Mouse (Mus musculus) layer of hippocampus, postnatal 36 days (tissue): ENCODE results near the gene Cpsf7. TPM values are rescaled to one million over a fixed set of nuclear protein-coding genes. Genes with fewer than 3 reads are reported as not detected.

Experiments
- DNase-seq, 2 experiments: peaks; one replicate each; pipeline ENCODE4 v3.0.0; 2022
- total RNA-seq, 2 experiments: library from RNA; stranded (reverse); gene quantifications; 2 replicates each; pipeline ENCODE4 v1.2.3; 2021

Gene Cpsf7
- total RNA-seq, 2 experiments from 2014 or later, result 75.7 to 81.6 TPM

GRCm38 (mm10) chr19:10560108-10560507, 35.0 kb downstream of the Cpsf7 start:
- no peak for DNase-seq

GRCm38 (mm10) chr19:10561558-10562314, 36.7 kb downstream of the Cpsf7 start:
- no peak for DNase-seq

- DNase-seq, result no peak
Measured at GRCm38 (mm10) chr19:10562351-10562750, 37.3 kb downstream of the Cpsf7 start.

- no peak for DNase-seq
Measured at GRCm38 (mm10) chr19:10564278-10564677, 39.2 kb downstream of the Cpsf7 start.

- no peak for DNase-seq
Measured at GRCm38 (mm10) chr19:10565217-10565616, 40.2 kb downstream of the Cpsf7 start.

GRCm38 (mm10) chr19:10569627-10570026, 44.6 kb downstream of the Cpsf7 start:
- DNase-seq, result no peak

GRCm38 (mm10) chr19:10576690-10577561, 51.9 kb downstream of the Cpsf7 start, which contains the start of the genes Cyb561a3 and Tmem138:
Gene Cyb561a3, plus strand, starts transcription at chr19:10577172.
Gene Tmem138, minus strand, starts transcription at chr19:10577362.
- peak; percentile 93 for DNase-seq

- no peak for DNase-seq
Measured at GRCm38 (mm10) chr19:10580102-10580501, 55.0 kb downstream of the Cpsf7 start.

- no peak for DNase-seq
Measured at GRCm38 (mm10) chr19:10580761-10581160, 55.7 kb downstream of the Cpsf7 start.

- DNase-seq, result no peak
Measured at GRCm38 (mm10) chr19:10581984-10582383, 56.9 kb downstream of the Cpsf7 start.

GRCm38 (mm10) chr19:10583550-10584146, 58.6 kb downstream of the Cpsf7 start:
- no peak for DNase-seq

- no peak for DNase-seq
Measured at GRCm38 (mm10) chr19:10585112-10585511, 60.0 kb downstream of the Cpsf7 start.

- DNase-seq, result no peak
Measured at GRCm38 (mm10) chr19:10587231-10587630, 62.2 kb downstream of the Cpsf7 start.

GRCm38 (mm10) chr19:10589127-10589857, 64.2 kb downstream of the Cpsf7 start:
- DNase-seq, result no peak

GRCm38 (mm10) chr19:10590301-10590700, 65.2 kb downstream of the Cpsf7 start:
- no peak for DNase-seq

GRCm38 (mm10) chr19:10591659-10592377, 66.8 kb downstream of the Cpsf7 start:
- DNase-seq, result no peak

Other genes with a start within 250 kb of the Cpsf7 start
- gene Dagla, start 220.4 kb upstream of the Cpsf7 start, total RNA-seq, result 100 to 1,000 TPM; 122 to 123 TPM
- 100 to 1,000 TPM; 301 to 303 TPM for gene Syt7, start 136.2 kb upstream of the Cpsf7 start, total RNA-seq
- 10 to 100 TPM; 78.7 to 89.3 TPM for gene Lrrc10b, start 67.8 kb upstream of the Cpsf7 start, total RNA-seq
- gene Ppp1r32, start 42.3 kb upstream of the Cpsf7 start, total RNA-seq, result 1 to 10 TPM; 1.5 to 1.8 TPM
- 10 to 100 TPM; 57.9 to 59.2 TPM for gene Sdhaf2, start 876 bp downstream of the Cpsf7 start, total RNA-seq
- 10 to 100 TPM; 10.5 to 12.6 TPM for gene Tmem216, start 31.0 kb downstream of the Cpsf7 start, total RNA-seq
- gene Cyb561a3, start 51.9 kb downstream of the Cpsf7 start, total RNA-seq, result 10 to 100 TPM; 10.3 TPM
- 10 to 100 TPM; 14.0 to 14.1 TPM for gene Tmem138, start 52.1 kb downstream of the Cpsf7 start, total RNA-seq
- 100 to 1,000 TPM; 200 to 203 TPM for gene Ddb1, start 80.1 kb downstream of the Cpsf7 start, total RNA-seq
- gene Tkfc, start 80.4 kb downstream of the Cpsf7 start, total RNA-seq, result 10 to 100 TPM; 18.7 to 20.1 TPM
- gene Vwce, start 108.9 kb downstream of the Cpsf7 start, total RNA-seq, result under 1 TPM; 0.30 to 0.32 TPM
- not detected for gene Pga5, start 152.8 kb downstream of the Cpsf7 start, total RNA-seq
- gene Vps37c, start 163.5 kb downstream of the Cpsf7 start, total RNA-seq, result 10 to 100 TPM; 24.2 to 26.7 TPM
- not detected for gene Cd5, start 213.7 kb downstream of the Cpsf7 start, total RNA-seq